In the genomic region with DNA sequence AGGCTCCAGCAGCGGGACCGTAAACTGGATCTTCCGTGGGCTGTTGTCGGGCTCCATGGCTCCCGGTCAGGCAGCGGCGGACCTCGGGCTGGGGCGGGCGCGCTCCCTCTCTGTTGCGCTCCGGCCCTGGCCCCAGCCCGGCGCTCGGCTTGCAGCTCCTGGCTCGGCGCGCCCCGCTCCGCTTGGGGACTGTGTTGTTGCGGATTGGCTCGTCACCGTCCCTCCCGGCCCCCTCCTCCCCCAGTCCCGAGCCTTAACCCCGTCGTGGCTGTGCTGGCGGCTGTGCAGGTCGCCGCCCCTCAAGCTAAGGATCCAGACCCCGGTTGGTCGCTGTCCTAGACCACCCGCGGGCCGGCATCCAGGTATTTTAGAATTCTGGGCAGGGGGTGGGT, we compare ENCODE assay signal across 8 mouse cellular contexts. TPM values are rescaled to one million over a fixed set of nuclear protein-coding genes. Genes with fewer than 3 reads are reported as not detected.
DNase-seq lines count a peak whose midpoint lies in the region; ATAC-seq lines count a peak whose summit lies in the region.

A gene (minus strand): TSS at position 182 of the 392 bp plus-strand sequence.

- H3K9me3 ChIP-seq in megakaryocyte, embryonic 14.5 days = no peaks in the 10 kb centered on the region
- H3K9me3 ChIP-seq in embryonic facial prominence, embryonic 13.5 days = no peaks in the 10 kb centered on the region
- H3K9me3 ChIP-seq in heart, embryonic 12.5 days (replicated peaks) = no peaks in the 10 kb centered on the region
- H3K9me3 ChIP-seq in liver, embryonic 13.5 days (replicated peaks) = no peaks in the 10 kb centered on the region
- H3K9me3 ChIP-seq in neural tube, embryonic 15.5 days (replicated peaks) = no peaks in the 10 kb centered on the region

- no peaks in the 10 kb centered on the region for H3K36me3 ChIP-seq in megakaryocyte, embryonic 14.5 days (replicated peaks; ENCODE audit: low read length)
- no peaks in the 10 kb centered on the region for H3K36me3 ChIP-seq in embryonic facial prominence, embryonic 13.5 days
- no peaks in the 10 kb centered on the region for H3K36me3 ChIP-seq in heart, embryonic 12.5 days
- H3K36me3 ChIP-seq in liver, embryonic 13.5 days = no peaks in the 10 kb centered on the region
- no peaks in the 10 kb centered on the region for H3K36me3 ChIP-seq in neural tube, embryonic 15.5 days

- peak within 1 kb of the TSS; percentile 46 for H3K4me3 ChIP-seq in megakaryocyte, embryonic 14.5 days (replicated peaks)
- peak within 1 kb of the TSS; percentile 73 for H3K4me3 ChIP-seq in embryonic facial prominence, embryonic 13.5 days
- H3K4me3 ChIP-seq in heart, embryonic 12.5 days = peak within 1 kb of the TSS; percentile 74
- peak within 1 kb of the TSS; percentile 40 for H3K4me3 ChIP-seq in liver, embryonic 13.5 days (replicated peaks)
- peak within 1 kb of the TSS; percentile 73 for H3K4me3 ChIP-seq in neural tube, embryonic 15.5 days (replicated peaks)

- H3K4me1 ChIP-seq in megakaryocyte, embryonic 14.5 days = peaks cover 12% of the 10 kb centered on the region; the same call in 1 of the 2 replicates
- H3K4me1 ChIP-seq in embryonic facial prominence, embryonic 13.5 days = peaks cover 24% of the 10 kb centered on the region
- H3K4me1 ChIP-seq in heart, embryonic 12.5 days (replicated peaks) = peaks cover 16% of the 10 kb centered on the region
- H3K4me1 ChIP-seq in liver, embryonic 13.5 days (replicated peaks) = no peaks in the 10 kb centered on the region
- H3K4me1 ChIP-seq in neural tube, embryonic 15.5 days = peaks cover 29% of the 10 kb centered on the region

- DNase-seq in kidney, postnatal 10 days = peak; percentile 82
- no peak for DNase-seq in liver, embryonic 13.5 days

- WGBS in embryonic facial prominence, embryonic 13.5 days = under 1% methylated on average over 36 of the region's 36 CpGs
- WGBS in heart, embryonic 12.5 days = under 1% methylated on average over 36 of the region's 36 CpGs
- 1% methylated on average over 36 of the region's 36 CpGs for WGBS in liver, embryonic 13.5 days (ENCODE audit: insufficient replicate concordance)
- WGBS in neural tube, embryonic 15.5 days = under 1% methylated on average over 36 of the region's 36 CpGs

- H3K9ac ChIP-seq in embryonic facial prominence, embryonic 13.5 days = peak within 1 kb of the TSS; percentile 80
- H3K9ac ChIP-seq in heart, embryonic 12.5 days = peak within 1 kb of the TSS; percentile 83
- H3K9ac ChIP-seq in liver, embryonic 13.5 days = 0 out of 2 replicates have a peak within 1 kb of the TSS, but pooled peaks have one; percentile 9
- H3K9ac ChIP-seq in neural tube, embryonic 15.5 days (replicated peaks) = peak within 1 kb of the TSS; percentile 79

- peak within 1 kb of the TSS; percentile 96 for H3K4me2 ChIP-seq in embryonic facial prominence, embryonic 13.5 days
- peak within 1 kb of the TSS; percentile 78 for H3K4me2 ChIP-seq in heart, embryonic 12.5 days
- peak within 1 kb of the TSS; percentile 63 for H3K4me2 ChIP-seq in liver, embryonic 13.5 days
- H3K4me2 ChIP-seq in neural tube, embryonic 15.5 days = peak within 1 kb of the TSS; percentile 84

- peaks cover 92% of the 10 kb centered on the region for H3K27me3 ChIP-seq in megakaryocyte, embryonic 14.5 days (replicated peaks)
- peaks cover 25% of the 10 kb centered on the region for H3K27me3 ChIP-seq in embryonic facial prominence, embryonic 13.5 days
- peaks cover 28% of the 10 kb centered on the region for H3K27me3 ChIP-seq in heart, embryonic 12.5 days (replicated peaks)
- H3K27me3 ChIP-seq in liver, embryonic 13.5 days = peaks cover 66% of the 10 kb centered on the region
- H3K27me3 ChIP-seq in neural tube, embryonic 15.5 days (replicated peaks) = 0 out of 2 replicates have a peak, but pooled peaks cover 5% of the 10 kb centered on the region

- no peak within 1 kb of the TSS for H3K27ac ChIP-seq in embryonic facial prominence, embryonic 13.5 days
- H3K27ac ChIP-seq in heart, embryonic 12.5 days (ENCODE audit: poor library complexity, severe bottlenecking) = peak within 1 kb of the TSS; percentile 90
- no peak within 1 kb of the TSS for H3K27ac ChIP-seq in liver, embryonic 13.5 days
- H3K27ac ChIP-seq in neural tube, embryonic 15.5 days (replicated peaks) = peak within 1 kb of the TSS; percentile 73

- ATAC-seq in megakaryocyte, adult 5-6 weeks (ENCODE audit: poor library complexity, severe bottlenecking) = no peak
- ATAC-seq in embryonic facial prominence, embryonic 13.5 days (ENCODE audit: insufficient number of reproducible peaks, insufficient read depth, low FRiP score, low TSS enrichment, low read depth) = peak; percentile 71
- peak; percentile 69 for ATAC-seq in heart, embryonic 12.5 days (ENCODE audit: insufficient number of reproducible peaks, low FRiP score)
- ATAC-seq in liver, embryonic 13.5 days (ENCODE audit: low read depth) = no peak
- ATAC-seq in neural tube, embryonic 15.5 days (ENCODE audit: low FRiP score) = peak; percentile 87
- no peak for ATAC-seq in megakaryocyte-erythroid progenitor cell, adult 5-6 weeks (replicated peaks; ENCODE audit: low FRiP score, low TSS enrichment, poor library complexity, severe bottlenecking)

RNA-seq across cellular contexts. Expression of the gene that starts here (rescaled TPM):
- polyA plus RNA-seq in megakaryocyte, embryonic 14.5 days (2012; ENCODE audit: insufficient read depth, low replicate concordance) = not detected in 2 replicates
- total RNA-seq in megakaryocyte, adult 5-6 weeks (2015) = not detected in 2 replicates
- total RNA-seq in megakaryocyte, adult 5-6 weeks (2017) = not detected in 2 replicates
- polyA plus RNA-seq in embryonic facial prominence, embryonic 13.5 days (2015; fragmentation: Nextera tagmentation; extraction: Ambion mirVana) = 12.6 and 16.9 TPM in 2 replicates
- polyA plus RNA-seq in heart, embryonic 12.5 days (2016; fragmentation: Nextera tagmentation; extraction: Ambion mirVana) = 78.4 and 83.0 TPM in 2 replicates
- polyA plus RNA-seq in liver, embryonic 13.5 days (2015; fragmentation: Nextera tagmentation; extraction: Ambion mirVana) = 0.31 and 0.36 TPM in 2 replicates
- polyA plus RNA-seq in neural tube, embryonic 15.5 days (2015; fragmentation: Nextera tagmentation; extraction: Ambion mirVana) = 94.4 and 118 TPM in 2 replicates
- not detected in 2 replicates for total RNA-seq in megakaryocyte-erythroid progenitor cell, adult 5-6 weeks (2014; fragmentation: Nextera tagmentation)
- total RNA-seq in megakaryocyte-erythroid progenitor cell, adult 5-6 weeks (2017) = not detected in 2 replicates

Comparison
In these comparisons a context has a peak if more than half of its experiments do, and no peak if none do; other contexts are left out.
1. RNA of the gene that starts here (polyA plus RNA-seq): 94.4 to 118 TPM in neural tube, embryonic 15.5 days, 78.4 to 83.0 TPM in heart, embryonic 12.5 days and 12.6 to 16.9 TPM in embryonic facial prominence, embryonic 13.5 days; 0.31 to 0.36 TPM in liver, embryonic 13.5 days and not detected in megakaryocyte, embryonic 14.5 days; every median in the first group is over 10 times any median in the second.
2. ATAC-seq: peak in embryonic facial prominence, embryonic 13.5 days (single experiment), heart, embryonic 12.5 days (single experiment) and neural tube, embryonic 15.5 days (single experiment); none in megakaryocyte, adult 5-6 weeks (single experiment), liver, embryonic 13.5 days (single experiment) and megakaryocyte-erythroid progenitor cell, adult 5-6 weeks (single experiment).
3. H3K27ac ChIP-seq: peak in heart, embryonic 12.5 days (single experiment) and neural tube, embryonic 15.5 days (single experiment); none in embryonic facial prominence, embryonic 13.5 days (single experiment) and liver, embryonic 13.5 days (single experiment).
4. H3K9ac ChIP-seq: peak in every context shown above with its lines; median percentile 83 in heart, embryonic 12.5 days; 80 in embryonic facial prominence, embryonic 13.5 days; 79 in neural tube, embryonic 15.5 days; 9 in liver, embryonic 13.5 days.
5. Peak in every context shown above with its lines, with median percentiles within 50 percentile points of each other: H3K4me3 ChIP-seq and H3K4me2 ChIP-seq.